Mouse (Mus musculus): ENCODE data around the gene Rps6kl1. TPM values are rescaled to one million over a fixed set of nuclear protein-coding genes. Genes with fewer than 3 reads are reported as not detected.

Rps6kl1 gene
- polyA plus RNA-seq, 1 experiment from 2014 or later: 2.4 TPM

GRCm38 (mm10) chr12:85192461-85193108, 41.5 kb upstream of the Rps6kl1 start:
- H3K4me2 ChIP-seq (ENCODE audit: low read depth, low read length): peak overlapping the region; percentile 39; the same call in 1 of the 2 replicates
- no peaks in the 10 kb centered on the region for H3K9me3 ChIP-seq (ENCODE audit: control insufficient read depth, low read length)
- peaks cover 29% of the 10 kb centered on the region for H3K4me1 ChIP-seq (ENCODE audit: control insufficient read depth, insufficient read depth, low read length)
- 24% methylated on average over 19 of the region's 19 CpGs for WGBS
- H3K27me3 ChIP-seq (replicated peaks; ENCODE audit: control insufficient read depth, insufficient read depth, low read length): no peaks in the 10 kb centered on the region
- H3K4me3 ChIP-seq (ENCODE audit: low read length): no peak overlapping the region
- no peak overlapping the region for H3K27ac ChIP-seq (ENCODE audit: low read length)
- ATAC-seq: peak; percentile 60
- no peaks in the 10 kb centered on the region for H3K36me3 ChIP-seq (ENCODE audit: control insufficient read depth, insufficient read depth, low read length)
- peak overlapping the region; percentile 49; the same call in 1 of the 2 replicates for H3K9ac ChIP-seq (ENCODE audit: low read depth, low read length)

- Histone ChIP-seq H3K27ac (ENCODE audit: low read length) (no peak overlapping the region), H3K4me3 (ENCODE audit: low read length) (no peak overlapping the region), H3K36me3 (ENCODE audit: control insufficient read depth, insufficient read depth, low read length) (no peaks in the 10 kb centered on the region), H3K9me3 (ENCODE audit: control insufficient read depth, low read length) (no peaks in the 10 kb centered on the region), H3K4me2 (ENCODE audit: low read depth, low read length) (no peak overlapping the region), H3K27me3 (replicated peaks; ENCODE audit: control insufficient read depth, insufficient read depth, low read length) (no peaks in the 10 kb centered on the region), H3K9ac (ENCODE audit: low read depth, low read length) (no peak overlapping the region), H3K4me1 (ENCODE audit: control insufficient read depth, insufficient read depth, low read length) (peaks cover 24% of the 10 kb centered on the region)
- ATAC-seq: no peak
- 75% methylated on average over 7 of the region's 7 CpGs for WGBS
Observed at GRCm38 (mm10) chr12:85190290-85190689, 39.2 kb upstream of the Rps6kl1 start.

- H3K4me1 ChIP-seq (ENCODE audit: control insufficient read depth, insufficient read depth, low read length): peaks cover 10% of the 10 kb centered on the region
Observed at GRCm38 (mm10) chr12:85186361-85186760, 35.3 kb upstream of the Rps6kl1 start.

GRCm38 (mm10) chr12:85185810-85186209, 34.7 kb upstream of the Rps6kl1 start:
- H3K9me3 ChIP-seq (ENCODE audit: control insufficient read depth, low read length): no peaks in the 10 kb centered on the region
- no peak overlapping the region for H3K4me2 ChIP-seq (ENCODE audit: low read depth, low read length)
- H3K27ac ChIP-seq (ENCODE audit: low read length): no peak overlapping the region
- no peak overlapping the region for H3K4me3 ChIP-seq (ENCODE audit: low read length)
- no peaks in the 10 kb centered on the region for H3K36me3 ChIP-seq (ENCODE audit: control insufficient read depth, insufficient read depth, low read length)
- H3K9ac ChIP-seq (ENCODE audit: low read depth, low read length): no peak overlapping the region
- 59% methylated on average over 8 of the region's 8 CpGs for WGBS
- H3K27me3 ChIP-seq (replicated peaks; ENCODE audit: control insufficient read depth, insufficient read depth, low read length): no peaks in the 10 kb centered on the region
- ATAC-seq: peak; percentile 56
- H3K4me1 ChIP-seq (ENCODE audit: control insufficient read depth, insufficient read depth, low read length): peaks cover 10% of the 10 kb centered on the region

More at GRCm38 (mm10) chr12:85186361-85186760, 35.3 kb upstream of the Rps6kl1 start:
- Histone ChIP-seq H3K9me3 (ENCODE audit: control insufficient read depth, low read length) (no peaks in the 10 kb centered on the region), H3K4me2 (ENCODE audit: low read depth, low read length) (no peak overlapping the region), H3K9ac (ENCODE audit: low read depth, low read length) (no peak overlapping the region), H3K4me3 (ENCODE audit: low read length) (no peak overlapping the region), H3K27me3 (replicated peaks; ENCODE audit: control insufficient read depth, insufficient read depth, low read length) (no peaks in the 10 kb centered on the region), H3K27ac (ENCODE audit: low read length) (no peak overlapping the region), H3K36me3 (ENCODE audit: control insufficient read depth, insufficient read depth, low read length) (no peaks in the 10 kb centered on the region)
- WGBS: 65% methylated on average over 7 of the region's 7 CpGs
- no peak; the same call in 1 of the 2 replicates for ATAC-seq

GRCm38 (mm10) chr12:85184118-85184517, 33.1 kb upstream of the Rps6kl1 start:
- Histone ChIP-seq H3K4me1 (ENCODE audit: control insufficient read depth, insufficient read depth, low read length) (peaks cover 10% of the 10 kb centered on the region), H3K27me3 (replicated peaks; ENCODE audit: control insufficient read depth, insufficient read depth, low read length) (no peaks in the 10 kb centered on the region), H3K9me3 (ENCODE audit: control insufficient read depth, low read length) (no peaks in the 10 kb centered on the region), H3K4me3 (ENCODE audit: low read length) (no peak overlapping the region), H3K36me3 (ENCODE audit: control insufficient read depth, insufficient read depth, low read length) (no peaks in the 10 kb centered on the region), H3K27ac (ENCODE audit: low read length) (no peak overlapping the region), H3K4me2 (ENCODE audit: low read depth, low read length) (no peak overlapping the region), H3K9ac (ENCODE audit: low read depth, low read length) (no peak overlapping the region)
- no peak for ATAC-seq
- WGBS: 58% methylated on average over 5 of the region's 5 CpGs

- Histone ChIP-seq H3K36me3 (ENCODE audit: control insufficient read depth, insufficient read depth, low read length) (no peaks in the 10 kb centered on the region), H3K4me3 (ENCODE audit: low read length) (no peak overlapping the region), H3K4me2 (ENCODE audit: low read depth, low read length) (no peak overlapping the region), H3K4me1 (ENCODE audit: control insufficient read depth, insufficient read depth, low read length) (peaks cover 10% of the 10 kb centered on the region), H3K27ac (ENCODE audit: low read length) (no peak overlapping the region), H3K9ac (ENCODE audit: low read depth, low read length) (no peak overlapping the region), H3K9me3 (ENCODE audit: control insufficient read depth, low read length) (no peaks in the 10 kb centered on the region), H3K27me3 (replicated peaks; ENCODE audit: control insufficient read depth, insufficient read depth, low read length) (no peaks in the 10 kb centered on the region)
- 68% methylated on average over 5 of the region's 5 CpGs for WGBS
- ATAC-seq: no peak
Observed at GRCm38 (mm10) chr12:85182898-85183297, 31.8 kb upstream of the Rps6kl1 start.

GRCm38 (mm10) chr12:85182345-85182643, 31.2 kb upstream of the Rps6kl1 start:
- no peak overlapping the region for H3K4me2 ChIP-seq (ENCODE audit: low read depth, low read length)
- 21% methylated on average over 8 of the region's 8 CpGs for WGBS
- ATAC-seq: 0 out of 2 replicates have a peak, but pooled peaks have one; percentile 16
- peaks cover 12% of the 10 kb centered on the region for H3K4me1 ChIP-seq (ENCODE audit: control insufficient read depth, insufficient read depth, low read length)
- H3K36me3 ChIP-seq (ENCODE audit: control insufficient read depth, insufficient read depth, low read length): no peaks in the 10 kb centered on the region
- no peak overlapping the region for H3K9ac ChIP-seq (ENCODE audit: low read depth, low read length)
- H3K27me3 ChIP-seq (replicated peaks; ENCODE audit: control insufficient read depth, insufficient read depth, low read length): no peaks in the 10 kb centered on the region
- no peak overlapping the region for H3K27ac ChIP-seq (ENCODE audit: low read length)
- no peak overlapping the region for H3K4me3 ChIP-seq (ENCODE audit: low read length)
- no peaks in the 10 kb centered on the region for H3K9me3 ChIP-seq (ENCODE audit: control insufficient read depth, low read length)

GRCm38 (mm10) chr12:85181475-85182344, 30.6 kb upstream of the Rps6kl1 start:
- H3K27me3 ChIP-seq (replicated peaks; ENCODE audit: control insufficient read depth, insufficient read depth, low read length): no peaks in the 10 kb centered on the region
- no peak overlapping the region for H3K4me2 ChIP-seq (ENCODE audit: low read depth, low read length)
- no peak overlapping the region for H3K27ac ChIP-seq (ENCODE audit: low read length)
- H3K4me3 ChIP-seq (ENCODE audit: low read length): no peak overlapping the region
- no peaks in the 10 kb centered on the region for H3K9me3 ChIP-seq (ENCODE audit: control insufficient read depth, low read length)
- H3K4me1 ChIP-seq (ENCODE audit: control insufficient read depth, insufficient read depth, low read length): peaks cover 17% of the 10 kb centered on the region
- no peak overlapping the region for H3K9ac ChIP-seq (ENCODE audit: low read depth, low read length)
- ATAC-seq: no peak
- no peaks in the 10 kb centered on the region for H3K36me3 ChIP-seq (ENCODE audit: control insufficient read depth, insufficient read depth, low read length)
- 28% methylated on average over 17 of the region's 17 CpGs for WGBS

- H3K4me3 ChIP-seq (ENCODE audit: low read length): no peak overlapping the region
- H3K36me3 ChIP-seq (ENCODE audit: control insufficient read depth, insufficient read depth, low read length): no peaks in the 10 kb centered on the region
- H3K27ac ChIP-seq (ENCODE audit: low read length): no peak overlapping the region
- no peak for ATAC-seq
- no peak overlapping the region for H3K4me2 ChIP-seq (ENCODE audit: low read depth, low read length)
- 75% methylated on average over 2 of the region's 2 CpGs for WGBS
- peaks cover 43% of the 10 kb centered on the region for H3K4me1 ChIP-seq (ENCODE audit: control insufficient read depth, insufficient read depth, low read length)
- H3K27me3 ChIP-seq (replicated peaks; ENCODE audit: control insufficient read depth, insufficient read depth, low read length): no peaks in the 10 kb centered on the region
- H3K9ac ChIP-seq (ENCODE audit: low read depth, low read length): no peak overlapping the region
- no peaks in the 10 kb centered on the region for H3K9me3 ChIP-seq (ENCODE audit: control insufficient read depth, low read length)
Observed at GRCm38 (mm10) chr12:85178294-85178693, 27.2 kb upstream of the Rps6kl1 start.

All from intestine, embryonic 16.5 days (tissue).